Mouse (Mus musculus): Measurements from ENCODE around the gene Ppp4r1.

DNA sequence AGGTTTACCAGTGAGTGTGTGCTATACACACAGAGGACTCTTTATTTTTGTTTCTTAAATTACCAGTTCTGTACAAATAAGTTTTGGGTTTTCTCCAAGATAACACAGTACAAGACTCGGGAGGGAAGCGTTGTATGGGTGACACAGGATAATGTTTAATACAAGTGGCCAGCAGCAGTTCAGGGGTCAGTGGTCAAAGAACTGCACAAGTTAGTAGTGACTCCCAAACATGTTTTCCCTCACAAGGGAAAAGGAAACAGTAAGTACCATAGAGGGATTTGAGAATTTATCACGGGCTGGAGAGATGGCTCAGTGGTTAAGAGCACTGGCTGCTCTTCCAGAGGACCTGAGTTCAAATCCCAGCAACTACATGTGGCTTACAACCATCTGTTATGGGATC is 51.5 kb downstream of the Ppp4r1 start:
- TF ChIP-seq CTCF (conservative IDR thresholded peaks at IDR 0.05; ENCODE audit: low read length) (no peak), NANOG (IDR thresholded peaks at IDR 0.05; ENCODE audit: borderline replicate concordance, low read length) (no peak), POU5F1 (IDR thresholded peaks at IDR 0.05; ENCODE audit: borderline replicate concordance, low read length) (no peak)
